Mouse (Mus musculus) midbrain, embryonic 12.5 days (tissue): ENCODE data around the gene Pde1b. TPM values are rescaled to one million over a fixed set of nuclear protein-coding genes. Genes with fewer than 3 reads are reported as not detected.

Experiments used
- ATAC-seq: fragments of 200-750 bp; cut with Nextera tagmentation; 2 replicates; pipeline ENCODE4 v1.8.0; 2017; ENCODE audit warnings: low read depth, moderate TSS enrichment, moderate library complexity; ENCODE audit not compliant: low FRiP score
- H3K27ac ChIP-seq: fragments of 300-500 bp; sonication (generic); replicated peaks from 2 replicates; pipeline ENCODE4 v1.5.1; 2016; ENCODE audit warnings: mild to moderate bottlenecking
- H3K27me3 ChIP-seq: fragments of 300-500 bp; sonication (generic); 2 replicates; pipeline ENCODE4 v1.6.1; 2016; ENCODE audit warnings: mild to moderate bottlenecking
- H3K36me3 ChIP-seq: fragments of 300-500 bp; sonication (generic); 2 replicates; pipeline ENCODE4 v1.6.1; 2016
- H3K4me1 ChIP-seq: fragments of 300-500 bp; sonication (generic); 2 replicates; pipeline ENCODE4 v1.6.1; 2016
- H3K4me2 ChIP-seq: fragments of 300-500 bp; sonication (generic); replicated peaks from 2 replicates; pipeline ENCODE4 v1.6.1; 2016; ENCODE audit warnings: mild to moderate bottlenecking, moderate library complexity
- H3K4me3 ChIP-seq: fragments of 300-500 bp; sonication (generic); 2 replicates; pipeline ENCODE4 v1.5.1; 2016; ENCODE audit warnings: mild to moderate bottlenecking
- H3K9ac ChIP-seq: fragments of 300-500 bp; sonication (generic); replicated peaks from 2 replicates; pipeline ENCODE4 v1.6.1; 2016; ENCODE audit warnings: mild to moderate bottlenecking, moderate library complexity
- H3K9me3 ChIP-seq: fragments of 300-500 bp; sonication (generic); 2 replicates; pipeline ENCODE4 v1.6.1; 2016; ENCODE audit warnings: mild to moderate bottlenecking
- WGBS: fragments of 180-500 bp; shearing (Covaris S2); methylation state at CpG from one replicate; pipeline ENCODE4 v1.1.7; 2016; 5-methylcytosine and 5-hydroxymethylcytosine counted together
- polyA plus RNA-seq: library from polyadenylated mRNA; unstranded; fragments of >200 nt; fragmentation: Nextera tagmentation; extraction: Ambion mirVana; gene quantifications from 2 replicates; pipeline ENCODE4 v1.2.1, GENCODE M21; 2016

Gene Pde1b
- polyA plus RNA-seq, 1 experiment from 2014 or later: 47.8 TPM

GRCm38 (mm10) chr15:103536456-103536855 is 33.6 kb downstream of the Pde1b start:
- peak overlapping the region; percentile 49; the same call in 1 of the 2 replicates for H3K27ac ChIP-seq
- no peaks in the 10 kb centered on the region for H3K36me3 ChIP-seq
- peak overlapping the region; percentile 77 for H3K4me3 ChIP-seq
- H3K27me3 ChIP-seq: peaks cover 26% of the 10 kb centered on the region; the same call in 1 of the 2 replicates
- H3K4me1 ChIP-seq: peaks cover 28% of the 10 kb centered on the region
- ATAC-seq: no peak
- peak overlapping the region; percentile 95 for H3K4me2 ChIP-seq
- H3K9me3 ChIP-seq: no peaks in the 10 kb centered on the region
- WGBS: 23% methylated on average over 2 of the region's 2 CpGs
- H3K9ac ChIP-seq: peak overlapping the region; percentile 78; the same call in 1 of the 2 replicates

GRCm38 (mm10) chr15:103537011-103537821 is 34.4 kb downstream of the Pde1b start:
- peak; percentile 54 for ATAC-seq
- Histone ChIP-seq H3K9me3 (no peaks in the 10 kb centered on the region), H3K9ac (peak overlapping the region; percentile 78), H3K4me1 (peaks cover 28% of the 10 kb centered on the region), H3K36me3 (no peaks in the 10 kb centered on the region), H3K27ac (peak overlapping the region; percentile 49), H3K27me3 (peaks cover 26% of the 10 kb centered on the region; the same call in 1 of the 2 replicates), H3K4me3 (peak overlapping the region; percentile 77), H3K4me2 (peak overlapping the region; percentile 95)
- under 1% methylated on average over 37 of the region's 37 CpGs for WGBS

- peak within 1 kb of the TSS; percentile 78 for H3K9ac ChIP-seq
- peak within 1 kb of the TSS; percentile 49 for H3K27ac ChIP-seq
- H3K9me3 ChIP-seq: no peaks in the 10 kb centered on the region
- peaks cover 26% of the 10 kb centered on the region; the same call in 1 of the 2 replicates for H3K27me3 ChIP-seq
- peaks cover 28% of the 10 kb centered on the region for H3K4me1 ChIP-seq
- peak within 1 kb of the TSS; percentile 95 for H3K4me2 ChIP-seq
- H3K36me3 ChIP-seq: no peaks in the 10 kb centered on the region
- ATAC-seq: peak; percentile 93
- peak within 1 kb of the TSS; percentile 77 for H3K4me3 ChIP-seq
- 2% methylated on average over 33 of the region's 36 CpGs for WGBS
Observed at GRCm38 (mm10) chr15:103537822-103538213, 35.0 kb downstream of the Pde1b start, which contains the start of gene Ppp1r1a. Gene Ppp1r1a, minus strand, starts transcription at chr15:103538003.

GRCm38 (mm10) chr15:103539259-103539658 is 36.4 kb downstream of the Pde1b start:
- H3K4me2 ChIP-seq: no peak overlapping the region
- no peaks in the 10 kb centered on the region for H3K36me3 ChIP-seq
- peaks cover 28% of the 10 kb centered on the region for H3K4me1 ChIP-seq
- no peak overlapping the region for H3K27ac ChIP-seq
- 62% methylated on average over 2 of the region's 2 CpGs for WGBS
- no peaks in the 10 kb centered on the region for H3K9me3 ChIP-seq
- H3K27me3 ChIP-seq: peaks cover 26% of the 10 kb centered on the region; the same call in 1 of the 2 replicates
- ATAC-seq: no peak
- no peak overlapping the region for H3K4me3 ChIP-seq
- H3K9ac ChIP-seq: no peak overlapping the region

- 75% methylated on average over 1 of the region's 1 CpGs for WGBS
- Histone ChIP-seq H3K27me3 (peaks cover 26% of the 10 kb centered on the region; the same call in 1 of the 2 replicates), H3K4me3 (no peak overlapping the region)
Observed at GRCm38 (mm10) chr15:103540646-103541045, 37.8 kb downstream of the Pde1b start.

GRCm38 (mm10) chr15:103542526-103542925 is 39.7 kb downstream of the Pde1b start:
- no peak for ATAC-seq
- H3K9me3 ChIP-seq: no peaks in the 10 kb centered on the region

More at GRCm38 (mm10) chr15:103540646-103541045, 37.8 kb downstream of the Pde1b start:
- Histone ChIP-seq H3K4me2 (no peak overlapping the region), H3K9me3 (no peaks in the 10 kb centered on the region), H3K9ac (no peak overlapping the region), H3K27ac (no peak overlapping the region), H3K4me1 (peaks cover 23% of the 10 kb centered on the region), H3K36me3 (no peaks in the 10 kb centered on the region)
- ATAC-seq: no peak

GRCm38 (mm10) chr15:103547983-103548382 is 45.1 kb downstream of the Pde1b start:
- H3K27ac ChIP-seq: no peak overlapping the region
- H3K9ac ChIP-seq: no peak overlapping the region
- no peaks in the 10 kb centered on the region for H3K4me1 ChIP-seq
- 84% methylated on average over 3 of the region's 3 CpGs for WGBS
- H3K9me3 ChIP-seq: no peaks in the 10 kb centered on the region
- H3K4me3 ChIP-seq: no peak overlapping the region
- ATAC-seq: no peak
- H3K4me2 ChIP-seq: no peak overlapping the region
- no peaks in the 10 kb centered on the region for H3K36me3 ChIP-seq
- H3K27me3 ChIP-seq: no peaks in the 10 kb centered on the region

More at GRCm38 (mm10) chr15:103542526-103542925, 39.7 kb downstream of the Pde1b start:
- Histone ChIP-seq H3K27ac (no peak overlapping the region), H3K4me1 (peaks cover 11% of the 10 kb centered on the region), H3K27me3 (peaks cover 17% of the 10 kb centered on the region; the same call in 1 of the 2 replicates), H3K36me3 (no peaks in the 10 kb centered on the region), H3K9ac (no peak overlapping the region), H3K4me2 (no peak overlapping the region), H3K4me3 (no peak overlapping the region)

GRCm38 (mm10) chr15:103549475-103549874 is 46.6 kb downstream of the Pde1b start:
- WGBS: 95% methylated on average over 1 of the region's 1 CpGs
- Histone ChIP-seq H3K27me3 (no peaks in the 10 kb centered on the region), H3K36me3 (no peaks in the 10 kb centered on the region), H3K27ac (no peak overlapping the region), H3K4me2 (no peak overlapping the region), H3K9ac (no peak overlapping the region), H3K4me1 (no peaks in the 10 kb centered on the region), H3K4me3 (no peak overlapping the region), H3K9me3 (no peaks in the 10 kb centered on the region)
- no peak for ATAC-seq

- Histone ChIP-seq H3K4me1 (no peaks in the 10 kb centered on the region), H3K27ac (no peak overlapping the region), H3K9ac (no peak overlapping the region), H3K4me3 (no peak overlapping the region), H3K36me3 (no peaks in the 10 kb centered on the region), H3K9me3 (no peaks in the 10 kb centered on the region), H3K4me2 (no peak overlapping the region), H3K27me3 (no peaks in the 10 kb centered on the region)
- WGBS: 55% methylated on average over 1 of the region's 1 CpGs
- no peak for ATAC-seq
Observed at GRCm38 (mm10) chr15:103551053-103551452, 48.2 kb downstream of the Pde1b start.

GRCm38 (mm10) chr15:103552096-103552690 is 49.4 kb downstream of the Pde1b start:
- 42% methylated on average over 3 of the region's 3 CpGs for WGBS
- Histone ChIP-seq H3K9ac (no peak overlapping the region), H3K4me2 (no peak overlapping the region), H3K4me3 (no peak overlapping the region), H3K4me1 (no peaks in the 10 kb centered on the region), H3K36me3 (no peaks in the 10 kb centered on the region), H3K9me3 (no peaks in the 10 kb centered on the region), H3K27me3 (no peaks in the 10 kb centered on the region), H3K27ac (no peak overlapping the region)
- ATAC-seq: peak; percentile 70

- H3K4me3 ChIP-seq: no peak within 1 kb of the TSS
- H3K9ac ChIP-seq: no peak within 1 kb of the TSS
- ATAC-seq: no peak
Observed at GRCm38 (mm10) chr15:103564981-103565380, 62.1 kb downstream of the Pde1b start, which contains the start of gene Glycam1. Gene Glycam1, minus strand, starts transcription at chr15:103565081.

More at GRCm38 (mm10) chr15:103564981-103565380, 62.1 kb downstream of the Pde1b start, which contains the start of gene Glycam1:
- H3K4me2 ChIP-seq: no peak within 1 kb of the TSS
- H3K36me3 ChIP-seq: no peaks in the 10 kb centered on the region
- no peaks in the 10 kb centered on the region for H3K4me1 ChIP-seq
- no peak within 1 kb of the TSS for H3K27ac ChIP-seq
- no peaks in the 10 kb centered on the region for H3K9me3 ChIP-seq
- H3K27me3 ChIP-seq: no peaks in the 10 kb centered on the region
